Mouse (Mus musculus) small intestine, adult 10 weeks (tissue): ENCODE results near the gene Bub3. TPM values are rescaled to one million over a fixed set of nuclear protein-coding genes. Genes with fewer than 3 reads are reported as not detected.

Experiments
- polyA plus RNA-seq: library from polyadenylated mRNA; stranded (reverse); fragments of 350-450 nt; fragmentation: Illumina TruSeq; extraction: RNeasy Lipid Tissue Mini Kit (QIAGEN cat#74804); gene quantifications from one replicate; pipeline ENCODE4 v1.2.3, GENCODE M21; 2014; ENCODE audit warnings: low replicate concordance

The Bub3 gene
- 14.4 TPM for polyA plus RNA-seq

DNA sequence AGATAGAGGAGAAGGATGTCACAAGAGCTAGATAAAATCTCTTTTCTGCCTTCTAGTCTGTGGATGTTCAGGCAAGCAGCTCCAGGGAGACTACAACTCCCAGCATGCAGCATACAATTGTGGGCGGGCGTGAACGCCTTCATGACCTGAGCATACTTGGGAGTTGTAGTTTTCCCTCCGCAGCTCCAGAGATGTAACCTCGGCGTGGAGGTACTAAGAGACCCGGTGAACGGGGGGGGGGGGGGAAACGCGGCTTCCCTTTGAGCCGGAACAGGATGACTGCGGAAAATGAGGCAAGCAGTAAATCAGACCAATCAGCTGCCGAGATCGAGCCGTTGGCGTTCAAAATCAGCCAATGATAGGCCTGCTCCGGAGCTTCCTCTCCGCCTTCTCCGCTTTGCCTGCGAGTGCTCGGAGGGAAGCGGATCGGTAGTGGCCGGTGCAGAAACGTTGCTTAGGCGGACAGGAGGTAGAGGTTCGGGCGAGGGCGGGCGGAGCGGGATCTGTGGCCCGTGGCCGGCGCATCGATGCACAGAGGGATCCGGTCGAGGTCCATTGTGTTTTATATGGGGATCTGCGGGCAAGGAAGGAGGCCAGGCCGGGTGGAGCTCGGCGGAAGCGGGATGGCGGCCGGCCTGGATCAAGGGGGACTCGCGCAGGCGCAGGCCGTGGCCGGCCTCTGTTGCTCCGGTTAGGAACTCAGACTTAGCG, at the start of gene Bub3:
Gene Bub3 (plus strand): TSS at position 237 of the 711 bp plus-strand sequence.

DNA sequence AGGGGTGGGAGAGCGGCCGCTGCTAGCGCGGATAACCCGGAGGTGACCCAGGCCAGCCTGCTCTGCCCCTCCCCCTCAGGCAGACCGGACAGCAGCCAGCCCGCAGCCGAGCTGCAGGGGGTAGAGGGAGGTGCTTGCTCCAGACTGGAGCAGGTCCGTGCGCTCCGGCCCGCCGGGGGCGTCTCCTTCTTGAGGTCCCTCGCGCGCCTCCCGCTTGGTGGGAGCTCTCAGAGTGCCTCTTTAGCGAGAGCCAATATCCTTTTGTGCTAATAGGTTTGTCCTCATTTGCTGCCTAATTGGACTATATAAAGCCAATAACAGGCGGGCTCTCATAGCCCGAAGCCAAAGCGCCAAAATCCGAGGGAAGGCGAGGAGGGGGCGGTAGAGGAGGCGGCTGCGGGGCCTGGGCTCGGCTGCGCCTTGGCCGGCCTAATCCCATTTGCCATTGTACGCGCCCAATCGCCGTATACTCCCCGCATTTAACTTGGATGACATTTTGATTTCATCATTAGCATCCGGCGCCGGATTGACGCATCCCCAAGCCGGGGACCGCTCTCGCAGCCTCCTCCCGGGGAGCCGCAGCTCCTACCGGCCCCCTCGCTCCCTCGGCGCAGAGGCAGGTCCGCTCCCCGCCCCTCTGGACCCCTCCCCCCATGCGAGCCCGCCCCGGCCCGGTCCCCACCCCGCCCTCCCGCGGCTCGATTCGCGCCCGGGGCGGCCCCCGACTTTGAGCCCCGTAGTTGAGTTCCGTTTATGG, 17.7 kb upstream of the Bub3 start, which contains the start of gene Hmx3:
Gene Hmx3 (plus strand): TSS at position 753 of the 757 bp plus-strand sequence.

DNA sequence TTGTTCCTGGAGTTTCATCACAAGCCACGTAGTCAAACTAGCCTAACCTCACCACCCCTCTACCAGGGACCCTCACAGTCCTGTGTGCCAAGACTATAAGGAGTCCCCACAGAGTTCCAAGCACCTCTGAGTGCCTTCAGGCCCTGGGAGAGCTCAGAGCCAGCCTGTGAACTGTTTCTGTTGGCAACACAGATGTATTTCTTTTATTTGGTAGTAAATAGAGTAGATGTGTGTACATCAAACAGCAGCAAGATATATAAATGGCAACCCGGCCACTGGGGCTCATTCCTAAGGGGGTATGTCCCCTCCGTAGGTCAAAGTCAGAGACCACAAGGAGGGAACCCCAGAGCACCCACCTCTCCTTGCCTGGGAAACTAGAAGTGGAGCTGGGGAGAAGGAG, 11.5 kb upstream of the Bub3 start, which contains the start of gene Hmx2:
Gene Hmx2 (plus strand): TSS at position 301 of the 400 bp plus-strand sequence.

Other genes with a start within 250 kb of the Bub3 start
- gene Cuzd1, start 237.9 kb upstream of the Bub3 start, polyA plus RNA-seq: 18.7 TPM
- gene Fam24b, start 230.7 kb upstream of the Bub3 start, polyA plus RNA-seq: not detected
- not detected for gene Fam24a, start 226.4 kb upstream of the Bub3 start, polyA plus RNA-seq
- 3.5 TPM for gene 2310057M21Rik, start 197.5 kb upstream of the Bub3 start, polyA plus RNA-seq
- 42.2 TPM for gene Pstk, start 189.1 kb upstream of the Bub3 start, polyA plus RNA-seq
- gene Ikzf5, start 149.7 kb upstream of the Bub3 start, polyA plus RNA-seq: 26.7 TPM
- gene Acadsb, start 149.6 kb upstream of the Bub3 start, polyA plus RNA-seq: 76.3 TPM
- not detected for gene Hmx3, start 17.4 kb upstream of the Bub3 start, polyA plus RNA-seq
- 0.11 TPM for gene Hmx2, start 11.4 kb upstream of the Bub3 start, polyA plus RNA-seq